ENCODE assay signal across 19 mouse cellular contexts in the genomic region with DNA sequence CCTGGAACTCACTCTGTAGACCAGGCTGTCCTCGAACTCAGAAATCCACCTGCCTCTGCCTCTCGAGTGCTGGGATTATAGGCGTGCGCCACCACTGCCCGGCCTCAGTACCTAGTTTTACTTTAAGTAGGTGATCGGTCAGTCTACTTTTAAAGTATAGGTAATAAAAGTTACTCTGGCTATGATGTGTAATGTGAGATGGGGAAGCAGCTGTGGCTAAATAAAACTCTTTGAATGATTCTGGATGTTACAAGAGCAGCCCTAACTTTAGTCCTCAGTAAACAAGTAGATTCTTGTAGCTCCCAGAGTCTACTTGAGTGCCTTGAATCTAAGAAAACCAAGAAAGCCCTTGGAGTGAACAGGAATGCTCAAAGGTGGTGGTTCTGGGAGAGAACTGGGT.
"Had no signal": no experiment of that assay in that cellular context is flagged by ENCODE, and none has a peak within 500 bp of the region (broad histone marks: within the 10 kb centered on the region; RNA-seq: fewer than 3 reads in every experiment).

No protein-coding gene starts in this region.

- H3K9ac ChIP-seq: liver, embryonic 14.5 days; lung, embryonic 15.5 days; midbrain, embryonic 12.5 days; neural tube, embryonic 13.5 days; neural tube, embryonic 15.5 days; stomach, embryonic 15.5 days had no signal

- H3K4me2 ChIP-seq: lung, embryonic 15.5 days; midbrain, embryonic 12.5 days; neural tube, embryonic 13.5 days; neural tube, embryonic 15.5 days; stomach, embryonic 15.5 days had no signal

- ATAC-seq: midbrain, embryonic 16.5 days had no signal

- H3K27me3 ChIP-seq: lung, embryonic 15.5 days; midbrain, embryonic 12.5 days; neural tube, embryonic 13.5 days; neural tube, embryonic 15.5 days; stomach, embryonic 15.5 days had no signal

- H3K27ac ChIP-seq: liver, embryonic 14.5 days; lung, embryonic 15.5 days; midbrain, embryonic 10.5 days; midbrain, embryonic 12.5 days; neural tube, embryonic 13.5 days; neural tube, embryonic 15.5 days; stomach, embryonic 15.5 days; stomach, postnatal 0 days had no signal

- H3K4me3 ChIP-seq: lung, embryonic 15.5 days; midbrain, embryonic 10.5 days; midbrain, embryonic 12.5 days; myocyte; neural tube, embryonic 13.5 days; neural tube, embryonic 15.5 days; stomach, embryonic 15.5 days had no signal

- DNase-seq: lung, adult 18-20 months; lung, postnatal 10 days; midbrain, embryonic 14.5 days; retina, postnatal 1 day; right cerebral cortex, adult 18-20 months; right cerebral cortex, postnatal 25 days; right cerebral cortex, postnatal 4 days; thymus, adult 2 months; thymus, postnatal 25 days had no signal

- H3K4me1 ChIP-seq: neural tube, embryonic 15.5 days; stomach, embryonic 15.5 days had no signal

- H3K9me3 ChIP-seq: lung, embryonic 15.5 days; midbrain, embryonic 10.5 days; midbrain, embryonic 12.5 days; neural tube, embryonic 13.5 days; neural tube, embryonic 15.5 days; stomach, embryonic 15.5 days had no signal
